Mouse (Mus musculus) erythroblast, adult 5-6 weeks (primary cell): ENCODE data around the gene Rnf157. TPM values are rescaled to one million over a fixed set of nuclear protein-coding genes. Genes with fewer than 3 reads are reported as not detected.

Experiments
- ATAC-seq: replicated peaks from 2 replicates; pipeline ENCODE4 v1.8.0; 2016; ENCODE audit warnings: moderate number of reproducible peaks, mild to moderate bottlenecking, moderate TSS enrichment, inconsistent platforms; ENCODE audit not compliant: poor library complexity, low FRiP score, severe bottlenecking
- total RNA-seq, 2 experiments: library from RNA; stranded (forward) in 1 of 2; stranded (reverse) in 1 of 2; fragments of 150-400 nt in 1 of 2; fragments of 200-764, 138-1000 nt in 1 of 2; gene quantifications; 2 replicates each; pipeline versions ENCODE4 v1.2.3 to v1.2.4; 2015 to 2017; ENCODE audit warnings: low replicate concordance in 2 of 2

The Rnf157 gene
- total RNA-seq (2015; ENCODE audit: low replicate concordance) = 0.63 and 1.7 TPM in 2 replicates
- total RNA-seq (2017; ENCODE audit: low replicate concordance) = 2.0 and 2.1 TPM in 2 replicates

DNA sequence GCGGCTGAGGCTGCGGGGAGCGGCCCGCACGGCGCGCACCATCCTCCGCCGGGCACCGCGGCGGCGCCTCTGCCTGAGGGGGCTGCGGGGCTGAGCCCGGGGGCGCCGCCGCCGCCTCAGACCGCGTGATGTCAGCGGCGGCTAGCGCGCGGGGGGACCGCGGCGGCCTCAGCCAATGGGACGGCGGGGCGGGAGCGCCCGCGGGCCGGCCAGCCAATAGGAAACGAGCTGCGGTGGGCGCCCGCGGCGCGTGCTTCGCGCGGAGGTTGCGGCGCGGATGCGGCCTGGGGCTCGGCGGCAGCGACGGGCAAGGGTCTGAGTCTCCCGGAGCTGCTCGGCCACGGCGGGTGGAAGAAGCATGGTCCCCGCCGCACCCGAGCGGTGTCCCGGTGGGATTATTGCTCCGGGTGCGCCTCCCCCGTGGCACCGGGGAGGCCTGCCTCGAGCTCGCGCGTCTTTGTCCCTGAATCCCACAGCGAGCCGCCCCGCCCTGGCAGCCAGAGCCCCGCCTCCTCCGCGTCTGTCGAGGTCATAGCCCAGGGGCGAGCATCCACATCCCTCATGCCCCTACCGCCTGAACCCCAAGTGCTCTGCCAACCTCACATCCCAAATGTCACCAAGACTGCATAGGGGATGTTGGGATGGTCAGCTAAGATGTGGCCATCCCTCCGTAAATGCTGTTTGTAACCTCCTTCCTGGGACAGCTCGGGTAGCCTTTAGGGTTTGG, at the start of gene Rnf157:
TSS of gene Rnf157 (minus strand) at position 129 of the 727 bp plus-strand sequence.
- peak; percentile 79 for ATAC-seq

DNA sequence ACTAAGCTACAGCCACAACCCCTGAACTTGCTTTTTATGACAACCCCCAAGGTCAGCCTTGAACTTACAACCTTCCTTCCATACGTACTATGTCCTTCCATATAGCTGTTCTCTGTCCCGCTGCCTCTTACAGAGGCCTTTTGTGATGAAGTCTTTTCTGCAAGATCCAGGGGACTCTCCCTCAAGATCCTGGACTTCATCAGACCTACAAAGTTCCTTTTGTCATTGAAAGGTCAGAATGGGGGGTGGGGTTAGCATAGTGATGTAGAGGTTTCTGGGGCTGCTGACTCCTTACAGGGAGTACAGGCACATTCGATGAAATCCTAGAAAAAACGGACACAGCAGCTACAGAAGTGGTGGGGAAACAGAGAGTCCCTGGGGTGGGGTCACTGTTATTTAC, 47.0 kb upstream of the Rnf157 start:
- ATAC-seq = no peak

DNA sequence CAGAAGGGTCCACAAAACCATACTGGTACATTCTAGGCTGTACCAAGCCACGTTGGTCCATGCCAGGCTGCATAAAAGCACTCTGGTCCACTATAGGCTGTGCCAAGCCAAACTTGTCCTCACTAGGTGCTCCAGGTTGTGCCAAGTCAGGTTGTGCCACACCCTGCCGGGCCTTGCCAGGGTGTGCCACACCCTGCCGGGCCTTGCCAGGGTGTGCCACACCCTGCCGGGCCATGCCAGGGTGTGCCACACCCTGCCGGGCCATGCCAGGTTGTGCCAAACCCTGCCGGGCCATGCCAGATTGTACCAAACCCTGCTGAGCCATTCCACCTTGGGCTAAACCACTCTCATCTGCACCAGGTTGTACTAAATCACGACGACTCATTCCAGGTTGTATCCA, 43.4 kb upstream of the Rnf157 start:
- peak; percentile 79 for ATAC-seq

DNA sequence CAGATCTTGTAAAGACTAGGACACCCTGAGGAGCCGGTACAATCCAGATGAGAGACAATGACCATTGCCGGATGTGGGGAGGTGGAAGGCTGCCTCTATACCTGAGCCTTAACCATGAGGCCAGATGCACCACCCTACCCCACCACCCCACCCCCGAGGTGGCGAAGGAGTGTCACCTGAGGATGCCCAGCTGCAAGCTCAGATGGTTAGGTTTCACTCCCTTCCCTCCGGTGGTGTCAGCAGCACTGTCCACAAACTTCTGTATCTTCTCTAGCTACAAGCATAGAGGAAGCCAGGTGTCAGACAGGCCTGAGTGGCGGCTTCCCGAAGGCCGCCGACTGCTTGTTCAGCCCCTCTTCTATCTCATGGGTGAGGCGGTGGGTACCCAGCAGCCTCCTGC, 41.1 kb upstream of the Rnf157 start:
- no peak for ATAC-seq

- ATAC-seq = no peak
Observed at GRCm38 (mm10) chr11:116449341-116449740, 36.5 kb upstream of the Rnf157 start.

GRCm38 (mm10) chr11:116447822-116448221, 35.0 kb upstream of the Rnf157 start:
- ATAC-seq = no peak

GRCm38 (mm10) chr11:116446308-116446887, 33.6 kb upstream of the Rnf157 start:
- peak; percentile 23; the same call in 1 of the 2 replicates for ATAC-seq

DNA sequence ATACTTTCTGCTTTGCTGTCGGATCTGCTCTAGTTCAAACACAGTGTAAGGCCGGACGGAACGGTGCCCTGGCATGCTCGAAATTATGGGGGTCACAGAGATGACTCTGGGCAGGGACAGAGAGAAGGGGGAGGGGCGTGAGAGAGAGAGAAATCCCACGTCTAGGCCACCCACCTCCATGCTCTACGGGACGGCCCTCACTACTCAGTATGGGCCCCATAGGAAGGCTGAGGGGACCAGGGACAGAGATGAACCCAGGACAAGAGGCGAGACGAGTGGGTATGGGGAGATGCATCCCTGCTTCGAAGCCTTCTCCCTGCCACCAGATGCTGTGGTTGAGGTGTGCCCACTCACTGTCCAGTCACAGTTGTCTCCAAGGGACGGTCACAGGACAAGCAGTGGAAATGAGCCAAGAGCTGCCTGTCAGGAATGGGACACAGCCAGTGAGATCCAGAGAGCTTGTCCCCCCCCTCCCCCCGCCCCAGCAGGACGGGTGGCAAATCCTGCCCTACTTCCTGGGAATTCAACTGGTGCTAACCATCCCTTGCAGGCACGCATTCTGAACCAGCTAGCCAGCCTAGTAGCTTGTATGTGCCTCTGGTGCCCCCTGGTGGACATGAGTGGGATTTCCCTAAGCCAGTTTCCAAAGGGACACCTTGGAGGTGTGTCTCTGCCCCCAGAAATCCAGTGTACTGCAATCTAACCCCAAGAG, 32.9 kb upstream of the Rnf157 start:
- ATAC-seq = peak; percentile 80

DNA sequence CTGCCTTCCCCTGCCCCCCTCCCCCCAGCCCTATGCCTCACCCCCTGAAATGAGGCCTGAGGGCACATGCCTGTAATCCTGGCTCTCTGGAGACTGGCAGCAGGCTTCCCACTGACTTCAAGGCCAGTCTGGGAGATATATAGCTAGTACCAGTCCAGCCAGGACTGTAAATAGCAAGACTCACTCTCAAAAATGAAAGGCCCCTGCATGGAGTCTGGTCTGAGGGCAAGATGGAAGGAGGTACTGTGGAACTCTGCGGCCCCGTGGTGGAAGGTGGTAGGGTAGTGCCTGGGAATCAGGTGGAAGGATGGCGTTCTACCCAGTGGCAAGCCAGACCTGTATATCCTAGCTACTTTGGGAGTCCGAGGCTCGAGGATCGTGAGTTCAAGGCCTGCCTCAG, 31.1 kb upstream of the Rnf157 start:
- ATAC-seq = no peak

GRCm38 (mm10) chr11:116443311-116443710, 30.5 kb upstream of the Rnf157 start:
- no peak for ATAC-seq

DNA sequence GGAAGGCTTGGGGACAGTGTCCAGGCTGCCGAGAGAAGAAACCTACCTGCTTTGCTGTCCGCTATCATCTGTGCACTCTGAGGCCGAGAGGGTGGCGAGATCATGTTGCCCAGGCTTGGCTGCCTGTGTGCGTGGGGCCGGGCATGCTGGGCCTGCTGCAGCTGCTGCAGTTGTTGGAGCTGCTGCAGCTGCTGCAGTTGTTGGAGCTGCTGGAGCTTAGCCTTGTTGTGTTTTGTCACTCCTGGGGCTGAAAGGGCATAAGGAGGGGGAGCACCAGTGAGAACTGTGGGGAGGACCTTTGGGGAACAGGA, 30.0 kb upstream of the Rnf157 start:
- no peak for ATAC-seq

DNA sequence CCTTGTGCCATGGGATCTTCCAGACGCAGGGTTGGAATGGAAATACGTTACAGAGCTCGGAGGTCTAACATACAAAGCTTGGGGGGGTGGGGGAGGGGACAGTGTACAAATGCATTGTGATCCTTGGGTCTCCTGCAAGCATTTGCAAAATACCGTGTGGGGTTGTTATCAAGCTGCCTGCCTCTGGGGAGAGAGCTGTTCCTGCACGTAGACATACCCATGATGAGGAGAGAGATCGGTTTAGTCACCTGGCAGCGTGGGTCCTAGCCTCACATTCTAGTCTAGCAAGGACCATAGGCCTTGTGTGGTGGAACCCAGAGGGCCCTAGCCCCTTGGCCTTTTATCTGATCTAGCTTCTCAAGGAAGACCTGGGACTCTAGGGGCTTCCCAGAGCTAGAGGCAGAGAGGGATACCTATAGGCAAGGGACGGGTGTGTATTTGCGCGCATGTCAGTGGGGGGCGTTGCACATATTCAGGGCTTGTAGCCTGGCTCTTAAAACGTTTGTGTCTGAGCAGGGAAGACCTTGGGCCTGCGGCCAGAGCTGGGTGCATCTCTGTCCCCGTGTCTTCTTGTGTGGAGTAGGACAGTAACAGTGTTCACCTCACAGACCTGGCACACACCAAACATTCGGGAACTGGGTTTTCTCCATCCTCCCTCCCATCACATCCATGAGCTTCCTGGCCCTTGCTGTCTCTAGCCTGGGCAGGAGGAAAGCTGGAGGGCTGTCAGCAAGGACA, 29.5 kb upstream of the Rnf157 start:
- ATAC-seq = no peak

- ATAC-seq = no peak
Observed at GRCm38 (mm10) chr11:116440408-116441068, 27.7 kb upstream of the Rnf157 start.

GRCm38 (mm10) chr11:116439269-116440240, 26.7 kb upstream of the Rnf157 start:
- ATAC-seq = no peak

- ATAC-seq = no peak
Observed at GRCm38 (mm10) chr11:116437541-116437940, 24.7 kb upstream of the Rnf157 start.

- ATAC-seq = no peak
Observed at GRCm38 (mm10) chr11:116436725-116437331, 24.0 kb upstream of the Rnf157 start.

DNA sequence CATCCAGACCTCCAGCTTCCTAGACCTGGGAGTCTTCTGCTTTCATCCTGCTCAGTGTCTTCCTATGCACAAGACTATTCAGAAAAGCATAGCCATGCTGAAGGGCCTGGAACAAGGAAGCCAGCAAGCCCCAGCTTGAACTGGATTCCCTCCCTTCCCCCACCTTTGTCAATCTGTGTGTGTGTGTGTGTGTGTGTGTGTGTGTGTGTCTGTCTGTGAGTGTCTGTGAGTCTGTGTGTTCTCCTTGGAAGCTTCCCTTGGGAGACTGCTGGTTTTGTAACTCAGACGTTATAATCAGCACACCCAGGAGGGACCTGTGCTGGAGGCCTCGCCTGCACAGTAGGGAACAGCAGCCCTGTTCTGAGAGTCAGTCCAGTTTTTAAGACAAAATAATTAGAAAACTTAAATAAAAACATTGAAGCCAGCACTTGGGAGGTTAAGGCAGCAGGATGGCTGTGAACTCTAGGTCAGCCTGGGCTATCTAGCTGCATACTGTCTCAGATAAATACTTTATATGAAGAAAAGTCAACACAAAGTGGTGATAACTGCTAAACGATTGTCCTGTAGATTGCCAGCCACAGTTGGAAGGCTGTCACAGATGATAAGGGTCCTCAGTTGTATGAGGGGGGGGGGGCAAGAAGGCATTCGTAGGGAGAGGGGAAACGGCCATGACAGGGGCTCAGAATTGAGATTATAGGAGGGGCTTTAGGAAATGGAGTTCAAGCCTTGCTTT, 23.3 kb upstream of the Rnf157 start:
- ATAC-seq = no peak
